Mouse (Mus musculus): Measurements from ENCODE around the gene Naa15. TPM values are rescaled to one million over a fixed set of nuclear protein-coding genes. Genes with fewer than 3 reads are reported as not detected.

The Naa15 gene
- polyA plus RNA-seq, 1 experiment from 2014 or later, result 26.6 TPM

GRCm38 (mm10) chr3:51493272-51493838 lies 78.4 kb downstream of the Naa15 start:
- no peak for ATAC-seq (replicated peaks; ENCODE audit: low FRiP score, low read depth)

GRCm38 (mm10) chr3:51494466-51494865 lies 79.5 kb downstream of the Naa15 start:
- no peaks in the 10 kb centered on the region for H3K4me1 ChIP-seq (replicated peaks; ENCODE audit: insufficient read depth, low read length)
- ATAC-seq (replicated peaks; ENCODE audit: low FRiP score, low read depth) (no peak), DNase-seq (ENCODE audit: low spot score) (peak; percentile 12)
- no peak overlapping the region for H3K4me3 ChIP-seq (replicated peaks; ENCODE audit: low read depth, low read length)
- H3K27me3 ChIP-seq (ENCODE audit: insufficient read depth, low read length), result no peaks in the 10 kb centered on the region
- 65% methylated on average over 2 of the region's 2 CpGs for WGBS
- H3K9me3 ChIP-seq (replicated peaks; ENCODE audit: low read length), result no peaks in the 10 kb centered on the region
- H3K4me2 ChIP-seq (ENCODE audit: low read length), result no peak overlapping the region
- TF ChIP-seq CTCF (IDR thresholded peaks at IDR 0.05; ENCODE audit: low read depth), result no peak
- no peak overlapping the region for H3K27ac ChIP-seq
- peaks cover 11% of the 10 kb centered on the region; the same call in 1 of the 2 replicates for H3K36me3 ChIP-seq (ENCODE audit: insufficient read depth, low read length)
- no peak overlapping the region for H3K9ac ChIP-seq (ENCODE audit: low read depth, low read length)

More at GRCm38 (mm10) chr3:51493272-51493838, 78.4 kb downstream of the Naa15 start:
- no peaks in the 10 kb centered on the region for H3K9me3 ChIP-seq (replicated peaks; ENCODE audit: low read length)
- WGBS, result 85% methylated on average over 13 of the region's 13 CpGs
- H3K27ac ChIP-seq, result no peak overlapping the region
- H3K4me1 ChIP-seq (replicated peaks; ENCODE audit: insufficient read depth, low read length), result no peaks in the 10 kb centered on the region
- no peak overlapping the region for H3K9ac ChIP-seq (ENCODE audit: low read depth, low read length)
- no peak overlapping the region for H3K4me2 ChIP-seq (ENCODE audit: low read length)
- DNase-seq (ENCODE audit: low spot score), result no peak
- H3K4me3 ChIP-seq (replicated peaks; ENCODE audit: low read depth, low read length), result no peak overlapping the region
- TF ChIP-seq CTCF (IDR thresholded peaks at IDR 0.05; ENCODE audit: low read depth), result no peak
- H3K36me3 ChIP-seq (ENCODE audit: insufficient read depth, low read length), result peaks cover 11% of the 10 kb centered on the region; the same call in 1 of the 2 replicates
- no peaks in the 10 kb centered on the region for H3K27me3 ChIP-seq (ENCODE audit: insufficient read depth, low read length)

DNA sequence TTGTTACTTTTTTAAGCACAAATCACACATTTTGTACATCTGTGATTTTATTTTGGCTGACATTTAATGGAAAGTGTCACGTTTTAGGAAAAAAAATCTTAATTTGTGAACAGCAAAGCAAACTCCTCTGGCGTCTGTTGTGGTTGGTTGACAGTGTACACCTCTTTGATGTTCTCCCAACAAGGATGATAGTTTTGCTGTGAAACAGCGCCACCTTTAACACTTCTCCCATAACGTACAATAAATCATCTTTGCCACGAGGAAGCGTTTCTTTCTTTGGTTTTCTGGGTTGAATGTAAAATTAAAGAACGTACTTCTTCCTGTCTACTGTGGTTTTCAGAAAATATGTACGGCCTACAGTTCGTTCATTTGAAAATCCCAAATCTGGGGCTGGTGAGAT lies 80.7 kb downstream of the Naa15 start:
- no peaks in the 10 kb centered on the region for H3K9me3 ChIP-seq (replicated peaks; ENCODE audit: low read length)
- ATAC-seq (replicated peaks; ENCODE audit: low FRiP score, low read depth) (no peak), DNase-seq (ENCODE audit: low spot score) (no peak)
- no peak overlapping the region for H3K27ac ChIP-seq
- H3K4me2 ChIP-seq (ENCODE audit: low read length), result no peak overlapping the region
- no peaks in the 10 kb centered on the region for H3K4me1 ChIP-seq (replicated peaks; ENCODE audit: insufficient read depth, low read length)
- H3K9ac ChIP-seq (ENCODE audit: low read depth, low read length), result no peak overlapping the region
- peaks cover 11% of the 10 kb centered on the region; the same call in 1 of the 2 replicates for H3K36me3 ChIP-seq (ENCODE audit: insufficient read depth, low read length)
- no peak for TF ChIP-seq CTCF (IDR thresholded peaks at IDR 0.05; ENCODE audit: low read depth)
- 86% methylated on average over 9 of the region's 9 CpGs for WGBS
- H3K4me3 ChIP-seq (replicated peaks; ENCODE audit: low read depth, low read length), result no peak overlapping the region
- H3K27me3 ChIP-seq (ENCODE audit: insufficient read depth, low read length), result no peaks in the 10 kb centered on the region

DNA sequence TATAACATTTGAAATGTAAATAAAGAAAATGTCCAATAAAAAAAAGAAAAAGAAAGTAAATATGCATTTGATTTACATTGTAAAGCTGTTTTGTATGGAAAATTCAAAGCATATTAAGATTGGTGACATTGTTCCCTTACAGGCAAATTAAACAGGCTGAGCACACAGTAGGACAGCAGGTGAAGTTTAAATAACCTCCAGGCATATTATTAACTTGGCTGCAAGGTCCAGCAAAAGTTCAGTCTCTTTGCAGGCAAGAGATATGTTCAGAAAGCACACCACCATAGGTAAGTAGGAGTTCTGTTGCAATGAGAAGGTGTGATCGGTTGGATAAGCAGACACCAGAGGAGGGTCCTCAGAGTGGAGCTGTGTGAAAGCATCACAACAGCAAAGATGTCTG lies 83.0 kb downstream of the Naa15 start:
- Histone ChIP-seq H3K27me3 (ENCODE audit: insufficient read depth, low read length) (no peaks in the 10 kb centered on the region), H3K9ac (ENCODE audit: low read depth, low read length) (no peak overlapping the region), H3K27ac (no peak overlapping the region), H3K36me3 (ENCODE audit: insufficient read depth, low read length) (peaks cover 11% of the 10 kb centered on the region; the same call in 1 of the 2 replicates), H3K4me1 (replicated peaks; ENCODE audit: insufficient read depth, low read length) (no peaks in the 10 kb centered on the region), H3K4me2 (ENCODE audit: low read length) (no peak overlapping the region), H3K4me3 (replicated peaks; ENCODE audit: low read depth, low read length) (no peak overlapping the region), H3K9me3 (replicated peaks; ENCODE audit: low read length) (no peaks in the 10 kb centered on the region)
- WGBS, result 88% methylated on average over 1 of the region's 1 CpGs
- ATAC-seq (replicated peaks; ENCODE audit: low FRiP score, low read depth) (no peak), DNase-seq (ENCODE audit: low spot score) (no peak)
- TF ChIP-seq CTCF (IDR thresholded peaks at IDR 0.05; ENCODE audit: low read depth), result no peak

DNA sequence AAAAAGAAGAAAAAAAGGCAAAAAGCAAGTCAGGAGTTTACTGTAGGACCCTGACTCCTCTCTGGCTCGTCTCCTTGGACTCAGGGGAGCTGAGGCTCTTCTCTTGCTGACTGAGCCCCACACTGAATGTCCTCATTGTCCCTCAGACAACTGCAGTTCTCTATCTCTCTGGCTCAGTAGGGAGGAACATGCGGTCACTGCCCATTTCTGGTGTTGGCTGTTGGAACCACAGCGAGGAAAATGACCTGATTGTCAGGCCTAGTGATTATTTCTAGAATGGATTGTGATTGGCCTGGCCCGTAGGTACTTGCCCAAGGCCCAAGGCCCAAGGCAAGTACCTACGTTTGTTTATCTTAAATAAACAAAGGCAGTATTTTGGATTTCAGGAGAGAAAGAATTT lies 83.7 kb downstream of the Naa15 start:
- Histone ChIP-seq H3K4me1 (replicated peaks; ENCODE audit: insufficient read depth, low read length) (no peaks in the 10 kb centered on the region), H3K9me3 (replicated peaks; ENCODE audit: low read length) (no peaks in the 10 kb centered on the region), H3K27ac (no peak overlapping the region), H3K9ac (ENCODE audit: low read depth, low read length) (no peak overlapping the region), H3K36me3 (ENCODE audit: insufficient read depth, low read length) (peaks cover 6% of the 10 kb centered on the region; the same call in 1 of the 2 replicates), H3K4me3 (replicated peaks; ENCODE audit: low read depth, low read length) (no peak overlapping the region), H3K4me2 (ENCODE audit: low read length) (no peak overlapping the region), H3K27me3 (ENCODE audit: insufficient read depth, low read length) (no peaks in the 10 kb centered on the region)
- no peak for ATAC-seq (replicated peaks; ENCODE audit: low FRiP score, low read depth)
- no peak for DNase-seq (ENCODE audit: low spot score)
- no peak for TF ChIP-seq CTCF (IDR thresholded peaks at IDR 0.05; ENCODE audit: low read depth)
- 83% methylated on average over 5 of the region's 5 CpGs for WGBS

GRCm38 (mm10) chr3:51499876-51500275 lies 84.9 kb downstream of the Naa15 start:
- Histone ChIP-seq H3K27me3 (ENCODE audit: insufficient read depth, low read length) (no peaks in the 10 kb centered on the region), H3K4me3 (replicated peaks; ENCODE audit: low read depth, low read length) (no peak overlapping the region), H3K4me1 (replicated peaks; ENCODE audit: insufficient read depth, low read length) (no peaks in the 10 kb centered on the region), H3K36me3 (ENCODE audit: insufficient read depth, low read length) (0 out of 2 replicates have a peak, but pooled peaks cover 2% of the 10 kb centered on the region), H3K9me3 (replicated peaks; ENCODE audit: low read length) (no peaks in the 10 kb centered on the region), H3K9ac (ENCODE audit: low read depth, low read length) (no peak overlapping the region), H3K27ac (no peak overlapping the region), H3K4me2 (ENCODE audit: low read length) (no peak overlapping the region)
- 88% methylated on average over 4 of the region's 4 CpGs for WGBS
- DNase-seq (ENCODE audit: low spot score) (no peak), ATAC-seq (replicated peaks; ENCODE audit: low FRiP score, low read depth) (no peak)
- TF ChIP-seq CTCF (IDR thresholded peaks at IDR 0.05; ENCODE audit: low read depth), result no peak
